Comparison of ENCODE assay signal across 23 mouse cellular contexts in the genomic region with DNA sequence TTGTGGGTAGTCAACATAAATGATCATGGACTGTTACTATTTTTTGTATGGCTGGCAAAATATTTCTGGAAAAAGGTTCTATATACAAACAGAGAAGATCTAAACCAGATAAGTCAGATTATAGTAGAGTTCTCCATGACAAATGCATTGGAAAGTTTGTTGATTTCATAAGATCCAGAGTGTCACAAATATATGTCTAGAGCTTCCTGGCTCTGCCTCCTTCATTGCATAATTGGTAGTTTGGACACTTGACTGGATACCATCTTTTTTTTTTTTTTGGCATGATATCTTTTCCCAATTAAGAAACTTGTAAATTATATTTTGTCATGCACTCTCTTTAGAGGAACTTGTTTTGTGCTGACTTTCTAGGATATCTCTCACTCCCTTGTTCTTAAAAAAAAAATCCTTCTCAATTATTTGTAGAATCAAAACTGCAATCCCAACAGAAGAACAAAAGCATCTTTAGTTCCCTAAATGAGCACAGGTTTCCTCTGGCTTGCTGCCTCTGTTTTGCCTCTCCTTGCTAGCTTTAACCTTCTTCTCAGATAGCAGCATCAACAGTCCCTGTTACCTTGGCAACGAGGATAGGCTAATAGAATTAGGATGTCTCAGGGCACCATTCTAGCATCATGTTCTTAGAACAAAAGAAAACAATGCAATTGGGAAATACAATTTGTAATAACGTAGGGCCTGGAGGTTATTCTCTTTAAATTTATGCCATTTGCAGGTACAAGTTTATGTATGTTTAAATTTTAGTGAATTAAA. TPM values are rescaled to one million over a fixed set of nuclear protein-coding genes. Genes with fewer than 3 reads are reported as not detected.
DNase-seq lines count a peak whose midpoint lies in the region; ATAC-seq lines count a peak whose summit lies in the region.
"Had no signal": no experiment of that assay in that cellular context is flagged by ENCODE, and none has a peak within 500 bp of the region (broad histone marks: within the 10 kb centered on the region; RNA-seq: fewer than 3 reads in every experiment).

No protein-coding gene starts in this region.

- H3K4me3 ChIP-seq in embryonic facial prominence, embryonic 11.5 days (ENCODE audit: low read depth, low read length), result no peak overlapping the region
- H3K4me3 ChIP-seq in embryonic facial prominence, embryonic 10.5 days, result no peak overlapping the region
- H3K4me3 ChIP-seq in neural tube, embryonic 13.5 days, result no peak overlapping the region
- no peak overlapping the region for H3K4me3 ChIP-seq in midbrain, embryonic 14.5 days (replicated peaks; ENCODE audit: low read depth, low read length)
- H3K4me3 ChIP-seq: erythroblast, embryonic 14.5 days; layer of hippocampus, adult 2 months; liver, embryonic 12.5 days had no signal

- H3K36me3 ChIP-seq in embryonic facial prominence, embryonic 11.5 days (replicated peaks; ENCODE audit: control insufficient read depth, insufficient read depth, low read depth, low read length), result no peaks in the 10 kb centered on the region
- no peaks in the 10 kb centered on the region for H3K36me3 ChIP-seq in embryonic facial prominence, embryonic 10.5 days (replicated peaks)
- H3K36me3 ChIP-seq in neural tube, embryonic 13.5 days, result no peaks in the 10 kb centered on the region
- no peaks in the 10 kb centered on the region for H3K36me3 ChIP-seq in midbrain, embryonic 14.5 days (ENCODE audit: control insufficient read depth, insufficient read depth, low read length)
- H3K36me3 ChIP-seq: liver, embryonic 12.5 days had no signal

- no peaks in the 10 kb centered on the region for H3K9me3 ChIP-seq in embryonic facial prominence, embryonic 11.5 days (replicated peaks; ENCODE audit: control insufficient read depth, low read length)
- no peaks in the 10 kb centered on the region for H3K9me3 ChIP-seq in embryonic facial prominence, embryonic 10.5 days
- no peaks in the 10 kb centered on the region for H3K9me3 ChIP-seq in neural tube, embryonic 13.5 days
- no peaks in the 10 kb centered on the region for H3K9me3 ChIP-seq in midbrain, embryonic 14.5 days (ENCODE audit: control insufficient read depth, low read length)
- H3K9me3 ChIP-seq: liver, embryonic 12.5 days had no signal

- no peaks in the 10 kb centered on the region for H3K27me3 ChIP-seq in embryonic facial prominence, embryonic 11.5 days (ENCODE audit: control insufficient read depth, insufficient read depth, low read length)
- no peaks in the 10 kb centered on the region for H3K27me3 ChIP-seq in embryonic facial prominence, embryonic 10.5 days (replicated peaks; ENCODE audit: low read depth, poor library complexity, severe bottlenecking)
- H3K27me3 ChIP-seq in neural tube, embryonic 13.5 days, result no peaks in the 10 kb centered on the region
- no peaks in the 10 kb centered on the region for H3K27me3 ChIP-seq in midbrain, embryonic 14.5 days (ENCODE audit: control insufficient read depth, insufficient read depth, low read length)
- H3K27me3 ChIP-seq: CH12.LX; liver, embryonic 12.5 days had no signal

- H3K4me1 ChIP-seq in embryonic facial prominence, embryonic 11.5 days (ENCODE audit: control insufficient read depth, insufficient read depth, low read length), result no peaks in the 10 kb centered on the region
- H3K4me1 ChIP-seq in embryonic facial prominence, embryonic 10.5 days, result no peaks in the 10 kb centered on the region
- no peaks in the 10 kb centered on the region for H3K4me1 ChIP-seq in neural tube, embryonic 13.5 days (replicated peaks)
- no peaks in the 10 kb centered on the region for H3K4me1 ChIP-seq in midbrain, embryonic 14.5 days (ENCODE audit: control insufficient read depth, insufficient read depth, low read length)
- H3K4me1 ChIP-seq: liver, embryonic 12.5 days had no signal

- WGBS in embryonic facial prominence, embryonic 11.5 days, result 61% methylated on average over 2 of the region's 2 CpGs
- 74% methylated on average over 2 of the region's 2 CpGs for WGBS in embryonic facial prominence, embryonic 10.5 days
- WGBS in neural tube, embryonic 13.5 days, result 49% methylated on average over 2 of the region's 2 CpGs
- WGBS in midbrain, embryonic 14.5 days, result 25% methylated on average over 2 of the region's 2 CpGs

- no peak overlapping the region for H3K9ac ChIP-seq in embryonic facial prominence, embryonic 11.5 days (replicated peaks; ENCODE audit: low read length)
- H3K9ac ChIP-seq in neural tube, embryonic 13.5 days, result no peak overlapping the region
- no peak overlapping the region for H3K9ac ChIP-seq in midbrain, embryonic 14.5 days (replicated peaks; ENCODE audit: low read length)
- H3K9ac ChIP-seq: liver, embryonic 12.5 days; lung, embryonic 14.5 days had no signal

- no peak overlapping the region for H3K27ac ChIP-seq in embryonic facial prominence, embryonic 11.5 days (replicated peaks; ENCODE audit: low read depth, low read length)
- H3K27ac ChIP-seq in embryonic facial prominence, embryonic 10.5 days (replicated peaks), result no peak overlapping the region
- no peak overlapping the region for H3K27ac ChIP-seq in neural tube, embryonic 13.5 days (replicated peaks)
- H3K27ac ChIP-seq in midbrain, embryonic 14.5 days (replicated peaks; ENCODE audit: low read depth, low read length), result no peak overlapping the region
- H3K27ac ChIP-seq: layer of hippocampus, adult 2 months; liver, embryonic 12.5 days; macrophage had no signal

- no peak overlapping the region for H3K4me2 ChIP-seq in embryonic facial prominence, embryonic 11.5 days (ENCODE audit: low read depth, low read length)
- no peak overlapping the region for H3K4me2 ChIP-seq in neural tube, embryonic 13.5 days
- H3K4me2 ChIP-seq in midbrain, embryonic 14.5 days (ENCODE audit: low read length), result no peak overlapping the region
- H3K4me2 ChIP-seq: heart, embryonic 11.5 days; liver, embryonic 12.5 days; lung, embryonic 14.5 days had no signal

- no peak for ATAC-seq in embryonic facial prominence, embryonic 11.5 days (replicated peaks; ENCODE audit: insufficient number of reproducible peaks, low FRiP score, low TSS enrichment, low read depth)
- peak; percentile 61; the same call in 1 of the 2 replicates for ATAC-seq in neural tube, embryonic 13.5 days (ENCODE audit: low read depth)
- ATAC-seq in midbrain, embryonic 14.5 days (ENCODE audit: low FRiP score, low TSS enrichment), result no peak
- ATAC-seq: liver, embryonic 12.5 days had no signal

- DNase-seq in embryonic facial prominence, embryonic 11.5 days (ENCODE audit: low spot score), result peak; percentile 43
- no peak for DNase-seq in embryonic facial prominence, embryonic 10.5 days (ENCODE audit: low spot score)
- no peak for DNase-seq in neural tube, embryonic 10.5 days (ENCODE audit: extremely low spot score, low spot score)
- DNase-seq in midbrain, embryonic 14.5 days, result peak; percentile 82
- no peak for DNase-seq in heart, adult 11 months
- no peak for DNase-seq in layer of hippocampus, adult 11-12 months (ENCODE audit: low spot score)
- DNase-seq: adrenal gland, adult 2 months; cerebellum, adult 2 months; gastrocnemius, postnatal 36 days; heart, postnatal 14 days; lung, embryonic 14.5 days; thymus, postnatal 25 days had no signal

RNA-seq across cellular contexts. Expression of a gene that starts 4.8 kb away (rescaled TPM):
- not detected in 2 replicates for polyA plus RNA-seq in embryonic facial prominence, embryonic 11.5 days (2014; fragmentation: Nextera tagmentation; extraction: Ambion mirVana)
- 0.19 TPM in 2 replicates for polyA plus RNA-seq in embryonic facial prominence, embryonic 10.5 days (2016; fragmentation: Nextera tagmentation; extraction: Ambion mirVana)
- polyA plus RNA-seq in neural tube, embryonic 13.5 days (2015; fragmentation: Nextera tagmentation; extraction: Ambion mirVana), result not detected in 2 replicates
- polyA plus RNA-seq in midbrain, embryonic 14.5 days (2014; fragmentation: Nextera tagmentation; extraction: Ambion mirVana), result not detected in 2 replicates
- polyA plus RNA-seq: adrenal gland, adult 2 months; cerebellum, adult 2 months; cortical plate, adult 2 months; erythroblast, embryonic 14.5 days; heart, embryonic 11.5 days; intestine, embryonic 14.5 days; kidney, embryonic 16.5 days; limb, embryonic 11.5 days; liver, embryonic 12.5 days; lung, embryonic 14.5 days; macrophage had no signal

Comparison
In these comparisons a context has a peak if more than half of its experiments do, and no peak if none do; other contexts are left out.
1. DNase-seq: peak in embryonic facial prominence, embryonic 11.5 days (single experiment) and midbrain, embryonic 14.5 days (single experiment); none in embryonic facial prominence, embryonic 10.5 days (single experiment), neural tube, embryonic 10.5 days (single experiment), heart, adult 11 months (single experiment) and layer of hippocampus, adult 11-12 months (single experiment).